Mouse (Mus musculus) limb, embryonic 15.5 days (tissue): ENCODE data around the gene Anapc11. TPM values are rescaled to one million over a fixed set of nuclear protein-coding genes. Genes with fewer than 3 reads are reported as not detected.

Experiments used
- ATAC-seq: fragments of 200-750 bp; cut with Nextera tagmentation; 2 replicates; pipeline ENCODE4 v1.8.0; 2017; ENCODE audit warnings: low read depth, moderate TSS enrichment; ENCODE audit not compliant: insufficient number of reproducible peaks, low FRiP score, low TSS enrichment
- H3K27ac ChIP-seq: fragments of 300-500 bp; sonication (generic); 2 replicates; pipeline ENCODE4 v1.5.1; 2015; ENCODE audit warnings: moderate library complexity, mild to moderate bottlenecking, inconsistent platforms
- H3K27me3 ChIP-seq: fragments of 300-500 bp; sonication (generic); 2 replicates; pipeline ENCODE4 v1.6.1; 2015; ENCODE audit warnings: inconsistent platforms
- H3K36me3 ChIP-seq: fragments of 300-500 bp; sonication (generic); 2 replicates; pipeline ENCODE4 v1.6.1; 2015; ENCODE audit warnings: inconsistent platforms
- H3K4me1 ChIP-seq: fragments of 300-500 bp; sonication (generic); 2 replicates; pipeline ENCODE4 v1.6.1; 2015; ENCODE audit warnings: inconsistent platforms
- H3K4me2 ChIP-seq: fragments of 300-500 bp; sonication (generic); 2 replicates; pipeline ENCODE4 v1.6.1; 2015; ENCODE audit warnings: mild to moderate bottlenecking, inconsistent platforms
- H3K4me3 ChIP-seq: fragments of 300-500 bp; sonication (generic); 2 replicates; pipeline ENCODE4 v1.5.1; 2015; ENCODE audit warnings: mild to moderate bottlenecking, inconsistent platforms
- H3K9ac ChIP-seq: fragments of 300-500 bp; sonication (generic); 2 replicates; pipeline ENCODE4 v1.6.1; 2015; ENCODE audit warnings: inconsistent platforms
- H3K9me3 ChIP-seq: fragments of 300-500 bp; sonication (generic); 2 replicates; pipeline ENCODE4 v1.6.1; 2016; ENCODE audit warnings: inconsistent platforms
- WGBS: fragments of 180-500 bp; shearing (Covaris S2); methylation state at CpG from one replicate; pipeline ENCODE4 v1.1.7; 2015; 5-methylcytosine and 5-hydroxymethylcytosine counted together
- polyA plus RNA-seq: library from polyadenylated mRNA; unstranded; fragments of >200 nt; fragmentation: Nextera tagmentation; extraction: Ambion mirVana; gene quantifications from 2 replicates; pipeline ENCODE4 v1.2.1, GENCODE M21; 2015

The Anapc11 gene
- polyA plus RNA-seq, 1 experiment from 2014 or later = 215 TPM

DNA sequence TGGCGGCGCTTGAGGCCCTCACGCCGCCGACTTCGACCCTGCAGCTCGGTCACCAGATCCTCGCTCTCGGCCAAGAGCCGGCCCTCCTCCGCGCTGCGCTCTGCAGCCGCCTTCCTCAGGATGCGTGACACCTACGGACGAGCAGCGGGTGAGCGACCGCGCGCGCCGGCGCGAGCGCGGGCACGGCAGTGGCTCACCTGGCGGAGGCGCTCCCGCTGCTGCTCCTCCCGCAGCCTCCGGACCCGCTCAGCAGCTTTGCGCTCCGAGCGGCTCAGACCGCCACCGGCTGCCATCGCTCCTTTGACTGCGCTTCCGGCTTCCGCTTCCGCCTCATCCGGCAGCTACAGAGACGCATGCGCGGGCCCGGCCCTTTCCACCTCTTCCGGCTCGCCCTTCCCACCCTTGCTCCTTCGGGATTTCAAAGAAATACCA, 26.5 kb downstream of the Anapc11 start:
- H3K4me2 ChIP-seq = peak overlapping the region; percentile 98
- peak overlapping the region; percentile 78 for H3K27ac ChIP-seq
- no peaks in the 10 kb centered on the region for H3K27me3 ChIP-seq
- H3K9me3 ChIP-seq = no peaks in the 10 kb centered on the region
- 0% methylated on average over 52 of the region's 53 CpGs for whole genome bisulfite sequencing
- peak overlapping the region; percentile 65 for H3K9ac ChIP-seq
- peaks cover 17% of the 10 kb centered on the region for H3K4me1 ChIP-seq
- peak overlapping the region; percentile 92 for H3K4me3 ChIP-seq
- ATAC-seq = peak; percentile 23; the same call in 1 of the 2 replicates
- H3K36me3 ChIP-seq = peaks cover 61% of the 10 kb centered on the region

DNA sequence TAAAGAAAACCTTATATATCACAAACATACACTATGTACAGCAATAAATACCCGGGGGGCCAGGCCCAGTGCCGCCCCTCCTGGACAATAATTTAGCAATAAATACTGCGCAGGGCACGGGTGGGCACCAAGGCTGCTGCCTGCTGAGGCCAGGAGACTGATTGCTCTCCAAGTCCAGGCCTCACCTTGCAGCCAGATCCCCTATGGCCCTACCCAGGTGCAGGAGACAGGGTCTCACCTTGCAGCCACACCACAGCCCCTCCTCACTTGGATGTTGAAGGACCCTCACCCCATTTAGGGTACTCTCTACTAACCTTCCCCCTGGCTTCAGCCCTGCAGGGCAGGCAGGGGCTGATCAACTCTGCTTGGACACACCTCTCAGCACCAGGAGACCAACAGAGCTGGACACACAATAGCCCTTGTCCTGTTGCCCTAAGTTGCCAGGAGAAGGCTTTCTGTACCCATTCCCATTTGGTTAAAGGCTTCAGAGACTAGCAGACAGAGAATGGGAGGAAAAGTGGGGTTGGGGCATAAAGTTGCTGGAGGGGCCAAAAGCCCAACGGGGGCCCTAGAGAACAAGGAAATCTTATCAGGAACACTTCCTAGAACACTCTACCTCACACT, 27.0 kb downstream of the Anapc11 start, which contains the start of gene Sirt7:
Gene Sirt7, minus strand, starts transcription at position 89 of the 624 bp plus-strand sequence.
- H3K4me2 ChIP-seq = peak within 1 kb of the TSS; percentile 98
- peak; percentile 35; the same call in 1 of the 2 replicates for ATAC-seq
- no peaks in the 10 kb centered on the region for H3K9me3 ChIP-seq
- H3K27me3 ChIP-seq = no peaks in the 10 kb centered on the region
- H3K4me3 ChIP-seq = peak within 1 kb of the TSS; percentile 92
- peak within 1 kb of the TSS; percentile 65 for H3K9ac ChIP-seq
- H3K27ac ChIP-seq = peak within 1 kb of the TSS; percentile 78
- WGBS = 13% methylated on average over 5 of the region's 5 CpGs
- H3K4me1 ChIP-seq = peaks cover 23% of the 10 kb centered on the region
- peaks cover 55% of the 10 kb centered on the region for H3K36me3 ChIP-seq

- no peak overlapping the region for H3K4me2 ChIP-seq
- peaks cover 40% of the 10 kb centered on the region for H3K36me3 ChIP-seq
- H3K9me3 ChIP-seq = no peaks in the 10 kb centered on the region
- H3K27ac ChIP-seq = no peak overlapping the region
- no peak overlapping the region for H3K9ac ChIP-seq
- whole genome bisulfite sequencing = 87% methylated on average over 11 of the region's 11 CpGs
- no peak overlapping the region for H3K4me3 ChIP-seq
- no peaks in the 10 kb centered on the region for H3K27me3 ChIP-seq
- H3K4me1 ChIP-seq = peaks cover 38% of the 10 kb centered on the region
- ATAC-seq = no peak
These were observed 28.7 kb downstream of the Anapc11 start for GRCm38 (mm10) chr11:120626785-120627467.

DNA sequence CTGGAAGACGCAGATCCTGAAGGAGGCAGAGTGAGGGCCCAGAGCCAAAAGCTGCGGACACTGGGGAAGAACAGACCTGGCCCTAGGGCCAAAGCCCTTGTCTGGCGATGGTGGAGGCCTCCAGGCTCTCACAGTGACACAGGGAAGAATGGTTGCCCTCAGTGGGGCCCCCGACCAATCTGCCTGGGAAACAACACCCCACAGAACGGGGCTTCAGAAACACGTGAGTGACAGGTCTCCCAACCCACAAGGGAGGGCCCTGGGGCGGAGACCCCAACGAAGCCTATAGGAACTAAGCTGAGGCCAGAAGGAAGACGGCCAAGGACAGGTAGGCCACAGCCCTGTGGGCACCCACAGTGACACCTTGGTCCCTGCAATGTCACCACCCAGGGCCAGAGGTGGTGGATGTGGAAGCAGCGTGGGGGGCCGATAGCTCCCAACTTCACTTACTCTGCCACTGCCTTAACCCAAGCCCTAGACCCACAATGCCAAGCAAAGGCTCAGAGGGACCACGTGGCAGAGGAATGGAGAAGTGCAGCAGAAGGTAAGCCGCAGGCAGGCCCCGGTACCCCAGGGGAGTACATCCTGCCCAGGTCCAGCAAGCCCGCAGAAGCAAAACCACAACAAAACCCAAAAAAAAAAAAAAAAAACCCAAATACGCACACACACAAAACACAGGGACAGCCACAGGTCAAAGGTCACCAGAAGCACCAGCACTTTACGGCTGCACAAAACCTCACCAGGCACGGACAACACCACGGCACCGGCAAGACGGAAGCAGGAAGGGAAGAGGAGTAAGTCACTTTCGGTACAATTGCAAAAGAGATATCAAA, 29.5 kb downstream of the Anapc11 start:
- Histone ChIP-seq H3K4me2 (no peak overlapping the region), H3K4me1 (peaks cover 45% of the 10 kb centered on the region), H3K27me3 (no peaks in the 10 kb centered on the region), H3K9me3 (no peaks in the 10 kb centered on the region), H3K27ac (no peak overlapping the region), H3K36me3 (peaks cover 33% of the 10 kb centered on the region), H3K9ac (no peak overlapping the region), H3K4me3 (no peak overlapping the region)
- no peak for ATAC-seq
- WGBS = 83% methylated on average over 22 of the region's 22 CpGs

DNA sequence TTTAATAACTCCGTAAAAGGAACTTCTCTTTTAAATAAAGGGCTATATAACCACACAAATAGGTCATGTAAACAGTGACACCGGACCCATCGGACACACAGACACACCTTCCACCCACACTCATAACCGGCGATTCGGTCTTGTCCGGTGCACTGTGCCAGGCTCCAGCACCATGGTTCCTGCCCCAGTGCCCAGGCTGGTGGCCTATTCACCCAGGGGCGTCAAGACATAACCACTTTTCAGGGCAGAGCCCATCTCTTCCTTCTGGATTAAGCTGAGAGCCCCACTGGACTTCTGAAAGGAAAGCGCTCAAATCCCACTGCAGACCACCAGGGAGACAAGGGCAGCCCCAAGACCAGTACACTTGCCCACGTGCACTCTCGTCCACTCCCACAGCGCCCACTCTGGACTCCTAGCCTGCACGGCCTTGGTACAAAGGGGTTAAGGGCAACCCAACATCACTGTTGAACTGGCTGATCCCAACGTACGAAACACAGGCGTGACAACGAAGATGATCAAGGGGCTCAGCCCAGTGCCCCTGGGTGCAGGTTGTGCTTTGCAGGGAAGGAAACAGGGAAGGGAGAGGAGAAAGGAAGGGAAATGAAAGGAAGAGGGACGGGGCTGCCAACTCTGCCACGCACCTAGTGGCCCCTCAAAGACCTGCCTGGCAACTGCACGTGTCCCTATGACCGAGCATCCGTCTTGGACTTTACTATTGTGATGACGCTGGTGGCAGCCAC, 30.6 kb downstream of the Anapc11 start:
- 92% methylated on average over 23 of the region's 23 CpGs for WGBS
- H3K4me3 ChIP-seq = no peak overlapping the region
- H3K27ac ChIP-seq = no peak overlapping the region
- peaks cover 27% of the 10 kb centered on the region for H3K36me3 ChIP-seq
- ATAC-seq = no peak
- no peak overlapping the region for H3K4me2 ChIP-seq
- peaks cover 45% of the 10 kb centered on the region for H3K4me1 ChIP-seq
- no peak overlapping the region for H3K9ac ChIP-seq
- H3K27me3 ChIP-seq = no peaks in the 10 kb centered on the region
- no peaks in the 10 kb centered on the region for H3K9me3 ChIP-seq

DNA sequence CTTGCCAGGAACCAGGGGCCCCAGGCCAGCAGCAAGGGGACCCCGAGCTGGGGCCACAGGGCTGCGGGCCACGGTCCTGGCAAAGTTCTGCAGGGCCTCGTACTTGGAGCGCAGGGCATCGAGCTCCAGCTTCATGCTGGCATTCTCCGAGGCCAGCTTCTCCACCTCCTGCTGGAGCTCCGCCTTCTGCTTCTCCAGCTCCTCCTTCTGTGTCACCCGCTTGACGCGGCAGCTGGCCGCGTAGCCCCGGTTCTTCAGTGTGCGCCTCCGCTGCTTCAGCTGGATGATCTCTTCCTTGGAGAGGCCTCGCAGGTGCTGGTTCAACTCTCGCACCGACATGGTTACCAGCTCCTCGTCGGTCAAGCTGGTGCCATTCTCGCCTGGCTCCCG, 31.1 kb downstream of the Anapc11 start:
- H3K9me3 ChIP-seq = no peaks in the 10 kb centered on the region
- H3K4me1 ChIP-seq = peaks cover 44% of the 10 kb centered on the region
- no peak overlapping the region for H3K4me3 ChIP-seq
- peaks cover 27% of the 10 kb centered on the region for H3K36me3 ChIP-seq
- H3K27me3 ChIP-seq = no peaks in the 10 kb centered on the region
- 84% methylated on average over 23 of the region's 23 CpGs for WGBS
- no peak for ATAC-seq
- H3K4me2 ChIP-seq = no peak overlapping the region
- H3K27ac ChIP-seq = peak overlapping the region; percentile 64
- H3K9ac ChIP-seq = no peak overlapping the region

DNA sequence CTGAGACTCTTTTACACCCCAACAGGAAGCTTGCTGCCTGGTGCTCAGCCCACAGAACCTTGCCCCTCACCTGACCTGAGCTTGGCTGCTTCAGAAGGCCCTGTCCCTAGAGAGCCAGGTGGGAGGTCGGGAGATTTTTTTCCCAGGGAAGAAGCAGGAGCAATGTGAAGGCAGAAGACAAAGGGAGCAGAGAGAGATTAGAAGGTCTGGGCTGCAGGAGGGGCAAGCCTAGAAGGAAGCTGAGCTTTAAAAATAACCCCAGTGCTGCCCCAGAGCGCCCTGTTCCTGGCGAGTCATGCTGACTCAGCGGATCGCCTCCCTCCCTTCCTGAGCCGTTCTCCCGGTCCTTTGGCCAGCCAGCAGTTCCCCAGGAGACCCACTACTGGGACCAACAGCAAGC, 31.7 kb downstream of the Anapc11 start:
- H3K4me1 ChIP-seq = peaks cover 44% of the 10 kb centered on the region
- H3K9me3 ChIP-seq = no peaks in the 10 kb centered on the region
- no peak for ATAC-seq
- H3K4me3 ChIP-seq = peak overlapping the region; percentile 8; the same call in 1 of the 2 replicates
- 0 out of 2 replicates have a peak overlapping the region, but pooled peaks have one; percentile 7 for H3K4me2 ChIP-seq
- H3K36me3 ChIP-seq = peaks cover 27% of the 10 kb centered on the region
- no peaks in the 10 kb centered on the region for H3K27me3 ChIP-seq
- 0 out of 2 replicates have a peak overlapping the region, but pooled peaks have one; percentile 14 for H3K9ac ChIP-seq
- WGBS = 43% methylated on average over 7 of the region's 7 CpGs
- peak overlapping the region; percentile 64 for H3K27ac ChIP-seq

DNA sequence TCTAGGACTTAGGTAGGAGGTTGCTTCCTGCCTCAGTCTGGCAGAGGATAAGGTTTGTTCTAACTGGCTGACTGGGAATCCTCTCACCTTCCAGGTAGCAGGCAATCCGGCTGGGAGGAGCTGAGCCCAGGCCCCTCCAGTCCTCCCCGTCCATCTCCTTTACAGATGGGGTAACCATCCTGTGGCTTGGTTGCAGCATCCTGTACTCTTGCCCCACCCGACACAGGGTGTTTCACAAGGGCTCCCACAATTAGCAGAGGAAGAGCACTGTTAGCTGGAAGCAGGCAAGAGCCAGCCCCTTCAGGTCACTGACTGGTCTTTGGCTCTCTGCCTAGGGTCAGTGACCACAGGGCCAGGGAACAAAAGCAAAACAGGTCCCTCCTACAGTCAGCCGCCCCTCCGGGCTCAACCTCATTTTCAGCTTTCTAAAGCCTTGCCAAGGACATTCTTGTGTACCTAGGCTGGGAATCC, 32.2 kb downstream of the Anapc11 start:
- H3K27me3 ChIP-seq = no peaks in the 10 kb centered on the region
- peaks cover 27% of the 10 kb centered on the region for H3K36me3 ChIP-seq
- H3K27ac ChIP-seq = peak overlapping the region; percentile 64
- H3K9me3 ChIP-seq = no peaks in the 10 kb centered on the region
- no peak for ATAC-seq
- H3K4me2 ChIP-seq = no peak overlapping the region
- no peak overlapping the region for H3K9ac ChIP-seq
- peak overlapping the region; percentile 8; the same call in 1 of the 2 replicates for H3K4me3 ChIP-seq
- H3K4me1 ChIP-seq = peaks cover 40% of the 10 kb centered on the region
- 63% methylated on average over 5 of the region's 5 CpGs for WGBS

DNA sequence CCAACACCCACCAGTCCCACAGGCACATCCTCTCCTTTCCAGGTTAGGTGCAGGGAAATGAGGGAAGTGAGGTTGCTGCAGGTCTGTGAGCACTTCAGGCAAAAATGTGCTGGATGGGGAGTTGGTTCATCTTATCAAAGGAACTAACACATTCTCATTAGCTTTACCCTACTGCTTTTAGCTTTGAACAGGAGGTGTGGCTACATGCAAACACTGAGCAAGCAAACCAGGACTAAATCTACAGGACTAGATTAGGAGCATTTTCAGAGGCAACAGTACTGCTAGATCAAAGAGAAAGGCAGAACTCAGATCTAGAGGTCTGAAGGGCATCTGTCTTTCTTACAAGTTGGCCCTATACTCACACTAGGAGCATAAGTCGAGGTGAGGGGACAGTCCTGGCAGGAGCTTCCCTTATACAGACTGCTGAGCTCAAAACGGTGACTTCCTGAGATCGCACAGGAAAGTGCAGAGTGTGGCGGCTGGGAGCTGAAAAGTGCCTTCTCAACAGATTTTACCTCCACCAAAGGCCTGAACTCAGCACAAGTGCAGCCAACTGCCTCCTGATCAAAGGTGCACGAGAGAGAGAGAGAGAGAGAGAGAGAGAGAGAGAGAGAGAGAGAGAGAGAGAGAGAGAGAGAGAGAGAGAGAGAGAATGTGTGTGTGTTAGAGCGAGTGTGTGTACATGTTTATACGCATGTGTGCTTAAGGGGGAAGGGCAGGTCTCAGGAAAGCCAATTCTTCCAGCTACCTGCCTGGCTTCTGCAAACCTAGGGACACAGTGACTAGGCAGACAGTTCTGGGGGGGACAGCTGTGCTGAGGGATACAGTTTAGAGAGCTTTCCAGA, 32.9 kb downstream of the Anapc11 start:
- H3K27ac ChIP-seq = 0 out of 2 replicates have a peak overlapping the region, but pooled peaks have one; percentile 64

GRCm38 (mm10) chr11:120631726-120632448, 33.7 kb downstream of the Anapc11 start:
- WGBS = 62% methylated on average over 4 of the region's 4 CpGs
- no peaks in the 10 kb centered on the region for H3K27me3 ChIP-seq
- peak overlapping the region; percentile 80 for H3K4me2 ChIP-seq
- H3K9ac ChIP-seq = no peak overlapping the region
- no peaks in the 10 kb centered on the region for H3K9me3 ChIP-seq
- H3K27ac ChIP-seq = peak overlapping the region; percentile 91; the same call in 1 of the 2 replicates
- H3K4me1 ChIP-seq = peaks cover 38% of the 10 kb centered on the region
- ATAC-seq = no peak
- peaks cover 22% of the 10 kb centered on the region for H3K36me3 ChIP-seq
- peak overlapping the region; percentile 99 for H3K4me3 ChIP-seq

More for the DNA sequence above, 32.9 kb downstream of the Anapc11 start:
- ATAC-seq = no peak
- 0 out of 2 replicates have a peak overlapping the region, but pooled peaks have one; percentile 99 for H3K4me3 ChIP-seq
- H3K27me3 ChIP-seq = no peaks in the 10 kb centered on the region
- peak overlapping the region; percentile 80 for H3K4me2 ChIP-seq
- no peak overlapping the region for H3K9ac ChIP-seq
- H3K4me1 ChIP-seq = peaks cover 38% of the 10 kb centered on the region
- no peaks in the 10 kb centered on the region for H3K9me3 ChIP-seq
- H3K36me3 ChIP-seq = peaks cover 27% of the 10 kb centered on the region
- 34% methylated on average over 7 of the region's 7 CpGs for WGBS
